Mouse (Mus musculus) heart, adult 8-10 months (tissue): ENCODE results near the gene Lrriq1. TPM values are rescaled to one million over a fixed set of nuclear protein-coding genes. Genes with fewer than 3 reads are reported as not detected.

Experiments used
- DNase-seq: peaks from one replicate; pipeline ENCODE4 v3.0.0; 2022; ENCODE audit warnings: low spot score
- total RNA-seq, 4 experiments: library from RNA; stranded (reverse); gene quantifications; 2 replicates each; pipeline ENCODE4 v1.2.4; 2022

Lrriq1 gene
- total RNA-seq, 4 experiments from 2014 or later: not detected

GRCm38 (mm10) chr10:103029132-103029729, 206.9 kb downstream of the Lrriq1 start:
- DNase-seq: no peak

GRCm38 (mm10) chr10:103028253-103029131, 207.6 kb downstream of the Lrriq1 start:
- no peak for DNase-seq

GRCm38 (mm10) chr10:103027931-103028252, 208.2 kb downstream of the Lrriq1 start:
- no peak for DNase-seq

GRCm38 (mm10) chr10:103027226-103027930, 208.7 kb downstream of the Lrriq1 start:
- DNase-seq: no peak

GRCm38 (mm10) chr10:103026636-103027225, 209.4 kb downstream of the Lrriq1 start:
- DNase-seq: no peak

- no peak for DNase-seq
Observed at GRCm38 (mm10) chr10:103002556-103002955, 233.6 kb downstream of the Lrriq1 start.

- DNase-seq: no peak
Observed at GRCm38 (mm10) chr10:103000902-103001301, 235.2 kb downstream of the Lrriq1 start.

- DNase-seq: no peak
Observed at GRCm38 (mm10) chr10:102999584-102999983, 236.5 kb downstream of the Lrriq1 start.

Other genes with a start within 250 kb of the Lrriq1 start
- gene Alx1, start 206.1 kb downstream of the Lrriq1 start, total RNA-seq: not detected
- gene Slc6a15, start 131.5 kb upstream of the Lrriq1 start, total RNA-seq: under 1 TPM; 0.28 to 0.38 (median 0.31) TPM